Mouse (Mus musculus): ENCODE measurements around the gene Amdhd2. TPM values are rescaled to one million over a fixed set of nuclear protein-coding genes. Genes with fewer than 3 reads are reported as not detected.

Amdhd2 gene
- polyA plus RNA-seq (2016; fragmentation: Nextera tagmentation; extraction: Ambion mirVana) = 38.5 and 40.2 TPM in 2 replicates

GRCm38 (mm10) chr17:24163176-24163962 lies at the start of gene Amdhd2:
Gene Amdhd2 (minus strand): TSS chr17:24163766.
- Histone ChIP-seq H3K27me3 (no peaks in the 10 kb centered on the region), H3K36me3 (peaks cover 32% of the 10 kb centered on the region), H3K4me1 (replicated peaks) (peaks cover 20% of the 10 kb centered on the region), H3K4me2 (peak within 1 kb of the TSS; percentile 97), H3K9me3 (no peaks in the 10 kb centered on the region), H3K27ac (peak within 1 kb of the TSS; percentile 70; the same call in 1 of the 2 replicates), H3K9ac (replicated peaks) (peak within 1 kb of the TSS; percentile 81), H3K4me3 (replicated peaks) (peak within 1 kb of the TSS; percentile 81)
- 1% methylated on average over 47 of the region's 47 CpGs for WGBS
- peak; percentile 92 for ATAC-seq (ENCODE audit: insufficient number of reproducible peaks, insufficient read depth, low FRiP score, low TSS enrichment, low read depth)

GRCm38 (mm10) chr17:24213186-24213585 lies 49.6 kb upstream of the Amdhd2 start:
- no peak overlapping the region for H3K9ac ChIP-seq (replicated peaks)
- ATAC-seq (ENCODE audit: insufficient number of reproducible peaks, insufficient read depth, low FRiP score, low TSS enrichment, low read depth) = no peak
- H3K27ac ChIP-seq = no peak overlapping the region; the same call in 1 of the 2 replicates
- H3K27me3 ChIP-seq = no peaks in the 10 kb centered on the region; the same call in 1 of the 2 replicates
- no peaks in the 10 kb centered on the region for H3K9me3 ChIP-seq
- 80% methylated on average over 6 of the region's 6 CpGs for WGBS
- H3K4me3 ChIP-seq (replicated peaks) = no peak overlapping the region
- no peak overlapping the region for H3K4me2 ChIP-seq
- peaks cover 40% of the 10 kb centered on the region for H3K36me3 ChIP-seq
- peaks cover 42% of the 10 kb centered on the region for H3K4me1 ChIP-seq (replicated peaks)

GRCm38 (mm10) chr17:24212441-24213018 lies 49.0 kb upstream of the Amdhd2 start:
- Histone ChIP-seq H3K4me1 (replicated peaks) (peaks cover 49% of the 10 kb centered on the region), H3K36me3 (peaks cover 36% of the 10 kb centered on the region), H3K4me2 (peak overlapping the region; percentile 95), H3K27me3 (peaks cover 5% of the 10 kb centered on the region; the same call in 1 of the 2 replicates), H3K9ac (replicated peaks) (peak overlapping the region; percentile 73; the same call in 1 of the 2 replicates), H3K9me3 (no peaks in the 10 kb centered on the region), H3K27ac (peak overlapping the region; percentile 97), H3K4me3 (replicated peaks) (peak overlapping the region; percentile 53)
- WGBS = 29% methylated on average over 5 of the region's 5 CpGs
- ATAC-seq (ENCODE audit: insufficient number of reproducible peaks, insufficient read depth, low FRiP score, low TSS enrichment, low read depth) = no peak

GRCm38 (mm10) chr17:24211631-24212440 lies 48.3 kb upstream of the Amdhd2 start:
- Histone ChIP-seq H3K36me3 (peaks cover 35% of the 10 kb centered on the region), H3K9ac (replicated peaks) (peak overlapping the region; percentile 73), H3K27me3 (peaks cover 12% of the 10 kb centered on the region; the same call in 1 of the 2 replicates), H3K9me3 (no peaks in the 10 kb centered on the region), H3K27ac (peak overlapping the region; percentile 97), H3K4me3 (replicated peaks) (peak overlapping the region; percentile 53), H3K4me2 (peak overlapping the region; percentile 95), H3K4me1 (replicated peaks) (peaks cover 56% of the 10 kb centered on the region)
- under 1% methylated on average over 37 of the region's 37 CpGs for WGBS
- peak; percentile 9; the same call in 1 of the 2 replicates for ATAC-seq (ENCODE audit: insufficient number of reproducible peaks, insufficient read depth, low FRiP score, low TSS enrichment, low read depth)

- Histone ChIP-seq H3K36me3 (peaks cover 23% of the 10 kb centered on the region), H3K4me2 (peak overlapping the region; percentile 95), H3K4me1 (replicated peaks) (peaks cover 68% of the 10 kb centered on the region), H3K27me3 (peaks cover 23% of the 10 kb centered on the region), H3K4me3 (replicated peaks) (no peak overlapping the region), H3K9ac (replicated peaks) (no peak overlapping the region; the same call in 1 of the 2 replicates), H3K27ac (peak overlapping the region; percentile 97), H3K9me3 (no peaks in the 10 kb centered on the region)
- ATAC-seq (ENCODE audit: insufficient number of reproducible peaks, insufficient read depth, low FRiP score, low TSS enrichment, low read depth) = no peak
- 71% methylated on average over 3 of the region's 3 CpGs for WGBS
Observed at GRCm38 (mm10) chr17:24210591-24210990, 47.0 kb upstream of the Amdhd2 start.

- no peak overlapping the region for H3K9ac ChIP-seq (replicated peaks)
- H3K9me3 ChIP-seq = no peaks in the 10 kb centered on the region
- WGBS = 78% methylated on average over 3 of the region's 3 CpGs
- ATAC-seq (ENCODE audit: insufficient number of reproducible peaks, insufficient read depth, low FRiP score, low TSS enrichment, low read depth) = no peak
- H3K4me3 ChIP-seq (replicated peaks) = peak overlapping the region; percentile 65
- H3K36me3 ChIP-seq = peaks cover 16% of the 10 kb centered on the region
- H3K27ac ChIP-seq = peak overlapping the region; percentile 97
- H3K4me1 ChIP-seq (replicated peaks) = peaks cover 72% of the 10 kb centered on the region
- H3K27me3 ChIP-seq = peaks cover 23% of the 10 kb centered on the region
- H3K4me2 ChIP-seq = peak overlapping the region; percentile 95
Observed at GRCm38 (mm10) chr17:24209916-24210240, 46.3 kb upstream of the Amdhd2 start.

- Histone ChIP-seq H3K4me3 (replicated peaks) (peak within 1 kb of the TSS; percentile 65), H3K9ac (replicated peaks) (peak within 1 kb of the TSS; percentile 79), H3K27ac (peak within 1 kb of the TSS; percentile 97), H3K36me3 (peaks cover 11% of the 10 kb centered on the region; the same call in 1 of the 2 replicates), H3K27me3 (peaks cover 23% of the 10 kb centered on the region), H3K9me3 (no peaks in the 10 kb centered on the region), H3K4me1 (replicated peaks) (peaks cover 78% of the 10 kb centered on the region), H3K4me2 (peak within 1 kb of the TSS; percentile 95)
- WGBS = 1% methylated on average over 43 of the region's 43 CpGs
- ATAC-seq (ENCODE audit: insufficient number of reproducible peaks, insufficient read depth, low FRiP score, low TSS enrichment, low read depth) = peak; percentile 75
Observed at GRCm38 (mm10) chr17:24209043-24209915, 45.7 kb upstream of the Amdhd2 start, which contains the start of gene Ntn3. Gene Ntn3 (minus strand): TSS chr17:24209531.

- Histone ChIP-seq H3K4me3 (replicated peaks) (peak overlapping the region; percentile 65), H3K9ac (replicated peaks) (peak overlapping the region; percentile 79), H3K27ac (peak overlapping the region; percentile 97), H3K27me3 (peaks cover 23% of the 10 kb centered on the region), H3K36me3 (peaks cover 9% of the 10 kb centered on the region; the same call in 1 of the 2 replicates), H3K9me3 (no peaks in the 10 kb centered on the region), H3K4me2 (peak overlapping the region; percentile 95), H3K4me1 (replicated peaks) (peaks cover 83% of the 10 kb centered on the region)
- no peak for ATAC-seq (ENCODE audit: insufficient number of reproducible peaks, insufficient read depth, low FRiP score, low TSS enrichment, low read depth)
- under 1% methylated on average over 29 of the region's 29 CpGs for WGBS
Observed at GRCm38 (mm10) chr17:24208641-24209042, 45.1 kb upstream of the Amdhd2 start.

GRCm38 (mm10) chr17:24207768-24208640 lies 44.4 kb upstream of the Amdhd2 start:
- Histone ChIP-seq H3K4me1 (replicated peaks) (peaks cover 89% of the 10 kb centered on the region), H3K27ac (peak overlapping the region; percentile 97), H3K4me2 (peak overlapping the region; percentile 95), H3K36me3 (peaks cover 9% of the 10 kb centered on the region; the same call in 1 of the 2 replicates), H3K9me3 (no peaks in the 10 kb centered on the region), H3K9ac (replicated peaks) (peak overlapping the region; percentile 79), H3K4me3 (replicated peaks) (peak overlapping the region; percentile 65), H3K27me3 (peaks cover 23% of the 10 kb centered on the region)
- no peak for ATAC-seq (ENCODE audit: insufficient number of reproducible peaks, insufficient read depth, low FRiP score, low TSS enrichment, low read depth)
- 49% methylated on average over 34 of the region's 34 CpGs for WGBS

All from limb, embryonic 12.5 days (tissue).